Mouse (Mus musculus) midbrain, embryonic 12.5 days (tissue): ENCODE results near the gene Adgra3. TPM values are rescaled to one million over a fixed set of nuclear protein-coding genes. Genes with fewer than 3 reads are reported as not detected.

Experiments used
- ATAC-seq: fragments of 200-750 bp; cut with Nextera tagmentation; 2 replicates; pipeline ENCODE4 v1.8.0; 2017; ENCODE audit warnings: low read depth, moderate TSS enrichment, moderate library complexity; ENCODE audit not compliant: low FRiP score
- H3K27ac ChIP-seq: fragments of 300-500 bp; sonication (generic); replicated peaks from 2 replicates; pipeline ENCODE4 v1.5.1; 2016; ENCODE audit warnings: mild to moderate bottlenecking
- H3K27me3 ChIP-seq: fragments of 300-500 bp; sonication (generic); 2 replicates; pipeline ENCODE4 v1.6.1; 2016; ENCODE audit warnings: mild to moderate bottlenecking
- H3K36me3 ChIP-seq: fragments of 300-500 bp; sonication (generic); 2 replicates; pipeline ENCODE4 v1.6.1; 2016
- H3K4me1 ChIP-seq: fragments of 300-500 bp; sonication (generic); 2 replicates; pipeline ENCODE4 v1.6.1; 2016
- H3K4me2 ChIP-seq: fragments of 300-500 bp; sonication (generic); replicated peaks from 2 replicates; pipeline ENCODE4 v1.6.1; 2016; ENCODE audit warnings: mild to moderate bottlenecking, moderate library complexity
- H3K4me3 ChIP-seq: fragments of 300-500 bp; sonication (generic); 2 replicates; pipeline ENCODE4 v1.5.1; 2016; ENCODE audit warnings: mild to moderate bottlenecking
- H3K9ac ChIP-seq: fragments of 300-500 bp; sonication (generic); replicated peaks from 2 replicates; pipeline ENCODE4 v1.6.1; 2016; ENCODE audit warnings: mild to moderate bottlenecking, moderate library complexity
- H3K9me3 ChIP-seq: fragments of 300-500 bp; sonication (generic); 2 replicates; pipeline ENCODE4 v1.6.1; 2016; ENCODE audit warnings: mild to moderate bottlenecking
- WGBS: fragments of 180-500 bp; shearing (Covaris S2); methylation state at CpG from one replicate; pipeline ENCODE4 v1.1.7; 2016; 5-methylcytosine and 5-hydroxymethylcytosine counted together
- polyA plus RNA-seq: library from polyadenylated mRNA; unstranded; fragments of >200 nt; fragmentation: Nextera tagmentation; extraction: Ambion mirVana; gene quantifications from 2 replicates; pipeline ENCODE4 v1.2.1, GENCODE M21; 2016

The Adgra3 gene
- polyA plus RNA-seq, 1 experiment from 2014 or later: 41.9 TPM

DNA sequence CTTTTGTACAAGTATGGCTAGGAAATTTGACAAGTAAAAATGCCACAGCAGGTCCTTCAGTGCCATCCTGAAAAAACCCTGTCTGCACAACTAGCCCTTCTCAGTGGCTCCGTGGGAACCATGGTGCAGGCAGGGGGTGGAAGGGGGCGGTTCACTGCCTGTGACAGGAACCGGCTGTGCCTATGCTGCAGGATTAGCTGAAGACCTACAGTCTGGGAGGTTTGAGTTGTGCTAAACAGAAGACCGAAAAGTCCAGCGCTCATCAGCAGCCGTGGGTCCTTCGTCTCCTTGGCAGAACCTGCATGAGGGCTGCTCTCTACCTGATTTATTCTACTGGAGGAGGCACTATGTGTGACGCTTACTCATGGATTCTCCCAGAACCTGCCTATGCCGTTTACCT, 59.0 kb downstream of the Adgra3 start:
- H3K27ac ChIP-seq: no peak overlapping the region
- 71% methylated on average over 9 of the region's 9 CpGs for WGBS
- H3K36me3 ChIP-seq: peaks cover 13% of the 10 kb centered on the region

DNA sequence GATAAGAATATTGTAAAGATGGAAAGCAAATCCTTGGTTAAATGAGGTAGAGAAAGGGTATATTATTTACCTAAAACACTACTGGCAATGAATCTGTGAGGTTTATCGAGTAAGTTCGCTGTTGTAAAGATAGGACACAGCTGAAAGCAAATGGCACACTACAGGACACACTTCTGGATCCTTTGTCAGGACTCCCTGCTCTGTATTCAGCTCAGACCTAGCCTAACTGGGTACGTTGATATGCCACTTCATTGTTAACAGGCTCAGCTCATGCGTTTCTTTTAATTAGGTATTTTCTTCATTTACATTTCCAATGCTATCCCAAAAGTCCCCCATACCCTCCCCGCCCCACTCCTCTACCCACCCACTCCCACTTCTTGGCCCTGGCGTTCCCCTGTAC, 61.8 kb downstream of the Adgra3 start:
- Histone ChIP-seq H3K27me3 (no peaks in the 10 kb centered on the region), H3K9me3 (no peaks in the 10 kb centered on the region), H3K4me3 (no peak overlapping the region), H3K27ac (no peak overlapping the region), H3K36me3 (peaks cover 8% of the 10 kb centered on the region), H3K4me2 (no peak overlapping the region), H3K9ac (no peak overlapping the region), H3K4me1 (peaks cover 8% of the 10 kb centered on the region; the same call in 1 of the 2 replicates)
- WGBS: 82% methylated on average over 6 of the region's 6 CpGs
- ATAC-seq: no peak

More for the DNA sequence above, 59.0 kb downstream of the Adgra3 start:
- no peak for ATAC-seq
- Histone ChIP-seq H3K4me2 (no peak overlapping the region), H3K4me1 (peaks cover 8% of the 10 kb centered on the region; the same call in 1 of the 2 replicates), H3K9me3 (no peaks in the 10 kb centered on the region), H3K27me3 (no peaks in the 10 kb centered on the region), H3K9ac (no peak overlapping the region), H3K4me3 (no peak overlapping the region)

DNA sequence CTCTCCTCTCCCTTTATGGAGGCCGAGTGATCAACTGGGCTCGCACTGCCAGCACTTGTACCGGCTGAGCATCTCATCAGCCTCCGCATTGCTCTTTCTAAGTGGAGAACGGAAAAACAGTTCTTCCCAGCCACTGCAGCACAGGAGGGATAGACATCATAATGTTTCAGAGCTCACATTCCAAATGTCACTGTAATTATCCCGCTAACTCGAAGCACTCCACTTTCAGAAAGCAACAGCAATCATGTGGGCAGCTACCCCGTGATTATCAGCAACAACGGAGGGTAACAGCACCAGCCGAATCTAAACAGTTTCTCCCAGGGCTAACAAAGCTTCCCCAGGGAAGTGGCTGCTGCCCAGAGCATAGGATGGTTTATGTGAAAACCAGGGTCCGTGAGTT, 62.3 kb downstream of the Adgra3 start:
- Histone ChIP-seq H3K9ac (no peak overlapping the region), H3K36me3 (peaks cover 8% of the 10 kb centered on the region), H3K4me1 (peaks cover 8% of the 10 kb centered on the region; the same call in 1 of the 2 replicates), H3K9me3 (no peaks in the 10 kb centered on the region), H3K4me3 (no peak overlapping the region), H3K4me2 (no peak overlapping the region), H3K27me3 (no peaks in the 10 kb centered on the region), H3K27ac (no peak overlapping the region)
- WGBS: 78% methylated on average over 11 of the region's 11 CpGs
- ATAC-seq: no peak

DNA sequence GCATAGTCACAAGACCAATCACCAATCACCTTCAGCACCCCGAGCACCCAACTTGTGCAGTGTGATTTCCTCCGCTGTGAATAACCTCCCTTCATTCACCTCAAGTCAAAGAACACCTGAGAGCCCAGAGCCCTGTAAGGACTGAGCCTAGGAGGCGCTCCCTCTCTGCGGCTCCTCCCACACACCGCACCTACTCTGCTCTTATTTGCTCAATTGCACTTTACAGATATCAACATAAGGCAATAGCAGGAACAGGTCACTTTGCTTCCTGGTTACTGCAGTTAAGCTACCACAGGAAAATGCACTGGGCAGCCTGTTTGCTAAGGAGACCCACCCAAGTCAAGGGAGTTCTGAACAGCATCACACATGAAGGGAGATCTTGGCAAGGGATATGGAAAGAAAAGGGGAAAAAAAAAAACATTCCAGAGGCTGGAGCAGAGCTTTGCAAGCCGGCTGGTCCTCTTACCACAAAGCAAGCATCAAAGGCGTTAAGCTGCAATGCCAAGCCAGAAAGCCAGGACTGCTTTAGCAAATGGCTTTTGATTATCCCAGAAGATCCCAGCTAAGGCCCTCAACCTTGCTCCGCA, 68.0 kb downstream of the Adgra3 start:
- Histone ChIP-seq H3K4me1 (peaks cover 7% of the 10 kb centered on the region; the same call in 1 of the 2 replicates), H3K4me2 (no peak overlapping the region), H3K9me3 (no peaks in the 10 kb centered on the region), H3K27me3 (no peaks in the 10 kb centered on the region), H3K36me3 (peaks cover 14% of the 10 kb centered on the region), H3K4me3 (no peak overlapping the region), H3K27ac (no peak overlapping the region), H3K9ac (no peak overlapping the region)
- no peak for ATAC-seq
- 89% methylated on average over 8 of the region's 8 CpGs for WGBS

DNA sequence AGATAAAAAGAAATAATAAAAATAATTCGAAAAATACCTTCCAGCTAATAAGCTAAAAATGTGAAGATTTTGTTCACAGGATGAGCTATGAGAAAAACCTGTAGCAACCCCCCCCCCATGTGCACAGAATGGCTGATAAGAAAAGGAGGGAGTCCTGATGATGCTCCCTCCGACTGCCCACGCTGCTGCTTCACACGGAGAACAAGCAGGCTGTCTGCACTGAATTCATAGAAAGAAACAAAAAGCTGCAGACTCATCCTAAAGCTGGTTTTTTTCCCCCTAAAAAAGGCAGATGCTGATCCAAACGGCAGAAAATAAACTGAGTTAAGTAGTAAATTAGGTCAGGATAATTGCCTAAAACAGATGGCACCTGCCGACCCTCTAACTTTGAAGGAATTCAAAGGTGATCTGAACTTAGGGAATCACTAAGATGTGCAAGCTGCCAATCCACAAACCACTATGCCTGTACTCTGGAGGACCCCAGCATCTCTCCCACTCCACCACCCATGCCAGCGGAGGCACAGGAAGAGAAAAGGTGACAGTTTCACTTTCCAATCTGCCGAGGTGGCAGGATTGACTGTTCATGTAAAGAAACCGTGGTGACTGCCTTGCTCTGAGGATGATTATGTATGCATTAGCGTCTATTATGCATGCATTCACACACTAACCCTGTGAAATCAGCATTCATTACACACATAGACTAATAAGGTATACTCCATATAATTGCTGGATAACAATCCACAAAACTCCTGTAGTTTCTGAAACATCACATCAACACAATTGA, 70.6 kb downstream of the Adgra3 start:
- Histone ChIP-seq H3K9me3 (no peaks in the 10 kb centered on the region), H3K4me2 (no peak overlapping the region), H3K27me3 (no peaks in the 10 kb centered on the region), H3K36me3 (peaks cover 28% of the 10 kb centered on the region), H3K9ac (no peak overlapping the region), H3K27ac (no peak overlapping the region), H3K4me3 (no peak overlapping the region), H3K4me1 (peaks cover 7% of the 10 kb centered on the region; the same call in 1 of the 2 replicates)
- peak; percentile 42; the same call in 1 of the 2 replicates for ATAC-seq
- WGBS: 74% methylated on average over 10 of the region's 10 CpGs

DNA sequence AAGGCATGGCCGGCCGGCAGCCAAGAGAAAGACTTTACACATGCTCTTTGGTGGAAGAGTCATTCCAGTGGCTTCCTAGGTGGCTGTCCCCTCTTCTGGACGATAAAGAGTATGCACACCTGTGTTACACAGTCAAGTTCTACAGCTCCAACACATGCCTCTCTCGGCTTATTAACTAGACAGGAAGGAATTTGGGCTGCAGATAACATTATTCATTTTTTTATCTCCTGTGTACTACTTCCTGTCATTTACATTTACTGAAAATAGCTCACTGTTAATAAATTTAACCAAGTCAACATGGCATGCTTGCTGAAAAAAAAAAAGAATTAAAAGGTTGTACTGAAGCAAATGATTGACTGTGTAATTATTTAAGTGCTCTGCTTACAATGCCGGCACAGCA, 78.1 kb downstream of the Adgra3 start:
- Histone ChIP-seq H3K9me3 (no peaks in the 10 kb centered on the region), H3K4me3 (no peak overlapping the region), H3K9ac (no peak overlapping the region), H3K4me1 (no peaks in the 10 kb centered on the region; the same call in 1 of the 2 replicates), H3K4me2 (no peak overlapping the region), H3K27me3 (no peaks in the 10 kb centered on the region), H3K36me3 (peaks cover 26% of the 10 kb centered on the region), H3K27ac (no peak overlapping the region)
- 81% methylated on average over 5 of the region's 5 CpGs for WGBS
- ATAC-seq: no peak

DNA sequence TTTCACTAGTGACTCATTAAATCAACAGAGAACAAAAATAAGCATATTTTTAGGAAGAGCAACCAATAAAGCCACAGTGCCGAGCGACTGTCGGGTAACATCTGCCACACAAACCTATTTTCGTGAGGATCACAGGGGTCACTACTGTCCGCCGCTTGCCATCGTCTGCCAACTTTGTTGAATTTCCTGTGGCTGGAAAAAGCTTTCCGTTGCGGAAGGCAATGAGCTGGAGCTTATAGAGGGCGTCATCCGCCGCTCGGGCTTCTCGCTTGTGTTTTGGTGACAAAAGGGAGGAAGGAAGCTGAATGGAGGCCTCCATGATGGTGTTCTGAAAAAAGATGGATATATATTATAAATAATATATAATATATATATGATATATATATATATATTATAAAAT, 79.6 kb downstream of the Adgra3 start:
- Histone ChIP-seq H3K27ac (no peak overlapping the region), H3K4me1 (no peaks in the 10 kb centered on the region; the same call in 1 of the 2 replicates), H3K4me3 (no peak overlapping the region), H3K9me3 (no peaks in the 10 kb centered on the region), H3K9ac (no peak overlapping the region), H3K36me3 (peaks cover 32% of the 10 kb centered on the region), H3K4me2 (no peak overlapping the region), H3K27me3 (no peaks in the 10 kb centered on the region)
- WGBS: 88% methylated on average over 14 of the region's 14 CpGs
- no peak for ATAC-seq

DNA sequence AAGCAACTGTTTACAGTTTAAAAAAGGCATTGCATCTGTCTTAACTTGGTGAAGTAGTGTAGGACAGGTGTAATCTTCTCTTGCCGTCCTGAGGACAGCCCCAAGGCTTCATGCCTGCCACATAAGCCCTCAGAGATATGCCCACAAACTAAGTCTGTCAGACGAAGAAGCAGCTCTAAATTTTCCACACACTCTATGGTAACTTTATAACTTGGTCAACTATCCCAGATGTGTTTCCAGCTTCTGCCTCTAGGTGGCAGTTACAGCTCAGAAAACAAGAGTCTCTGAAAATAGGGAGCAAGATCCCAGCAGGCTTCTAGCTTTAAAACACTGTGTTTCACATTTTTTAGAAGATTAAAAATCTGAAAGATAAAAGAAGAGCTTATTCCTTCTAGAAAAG, 82.8 kb downstream of the Adgra3 start:
- Histone ChIP-seq H3K9me3 (no peaks in the 10 kb centered on the region), H3K27ac (no peak overlapping the region), H3K4me3 (no peak overlapping the region), H3K9ac (no peak overlapping the region), H3K4me1 (no peaks in the 10 kb centered on the region; the same call in 1 of the 2 replicates), H3K4me2 (no peak overlapping the region), H3K36me3 (peaks cover 34% of the 10 kb centered on the region; the same call in 1 of the 2 replicates), H3K27me3 (no peaks in the 10 kb centered on the region)
- WGBS: 56% methylated on average over 2 of the region's 2 CpGs
- ATAC-seq: peak; percentile 66

DNA sequence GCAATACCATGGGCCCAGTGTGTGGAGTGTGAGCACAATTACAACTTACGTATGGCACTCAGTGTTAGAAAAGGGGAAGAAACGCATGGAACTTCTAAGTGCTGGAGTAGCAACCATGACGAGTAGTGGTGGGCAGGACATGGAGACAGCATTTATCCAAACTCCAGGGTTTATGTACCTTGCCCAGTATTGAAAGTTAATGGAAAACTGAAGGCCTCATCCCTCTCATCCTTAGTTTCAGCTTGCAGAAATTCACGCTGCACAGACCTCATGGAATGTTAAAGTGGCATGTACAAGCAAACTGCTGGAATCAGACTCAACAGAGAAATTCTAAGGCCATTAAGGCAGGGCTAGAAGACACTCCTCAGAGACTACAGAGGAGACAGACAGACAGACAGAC, 84.6 kb downstream of the Adgra3 start:
- H3K36me3 ChIP-seq: peaks cover 44% of the 10 kb centered on the region; the same call in 1 of the 2 replicates
- H3K27me3 ChIP-seq: no peaks in the 10 kb centered on the region
- no peak overlapping the region for H3K4me3 ChIP-seq
- no peak for ATAC-seq
- H3K9ac ChIP-seq: no peak overlapping the region
- H3K4me2 ChIP-seq: no peak overlapping the region
- no peaks in the 10 kb centered on the region for H3K9me3 ChIP-seq
- WGBS: 93% methylated on average over 4 of the region's 4 CpGs
- H3K27ac ChIP-seq: no peak overlapping the region
- no peaks in the 10 kb centered on the region; the same call in 1 of the 2 replicates for H3K4me1 ChIP-seq

DNA sequence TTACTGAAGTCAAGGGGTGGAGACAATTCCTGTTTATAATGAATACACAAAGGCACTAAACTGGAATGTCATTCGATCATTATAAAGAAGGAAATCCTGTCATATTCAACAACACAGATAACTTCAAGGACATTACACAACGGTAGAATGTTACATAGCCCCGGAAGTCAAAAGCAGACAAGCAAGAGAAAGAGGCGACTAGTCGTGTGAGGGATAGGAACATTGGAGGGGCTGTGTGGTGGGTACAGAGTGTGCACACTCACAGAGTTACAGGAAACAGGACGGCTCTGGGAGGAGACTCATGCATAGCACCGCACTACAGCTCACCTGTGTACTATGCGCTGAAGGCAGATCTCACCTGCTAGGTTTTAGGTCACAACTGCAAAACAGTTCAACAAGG, 89.1 kb downstream of the Adgra3 start:
- Histone ChIP-seq H3K9me3 (no peaks in the 10 kb centered on the region), H3K4me3 (no peak overlapping the region), H3K4me2 (no peak overlapping the region), H3K4me1 (no peaks in the 10 kb centered on the region), H3K36me3 (peaks cover 45% of the 10 kb centered on the region), H3K27me3 (no peaks in the 10 kb centered on the region), H3K27ac (no peak overlapping the region), H3K9ac (no peak overlapping the region)
- ATAC-seq: no peak
- WGBS: 94% methylated on average over 8 of the region's 8 CpGs

DNA sequence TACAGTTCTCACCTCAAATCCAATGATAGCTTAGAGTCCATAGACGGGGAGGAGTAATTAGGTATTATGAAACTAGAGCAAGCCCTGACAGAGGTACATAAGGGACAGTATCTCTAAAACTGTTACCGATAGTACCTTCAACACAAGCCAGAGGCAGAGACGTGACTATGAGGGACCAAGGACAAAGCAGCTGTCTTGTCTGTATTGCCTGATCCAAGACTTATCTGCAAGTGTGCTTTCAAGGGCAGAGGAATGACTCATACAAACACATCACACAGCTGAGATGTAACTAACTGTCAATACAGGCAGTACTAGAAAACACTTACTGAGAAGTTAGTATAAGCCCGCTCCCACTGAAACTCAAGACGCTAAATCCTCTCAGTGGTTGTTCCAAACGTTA, 91.1 kb downstream of the Adgra3 start:
- peaks cover 51% of the 10 kb centered on the region for H3K36me3 ChIP-seq
- no peak overlapping the region for H3K27ac ChIP-seq
- no peaks in the 10 kb centered on the region for H3K9me3 ChIP-seq
- H3K4me3 ChIP-seq: no peak overlapping the region
- 91% methylated on average over 6 of the region's 6 CpGs for WGBS
- no peak overlapping the region for H3K9ac ChIP-seq
- H3K27me3 ChIP-seq: no peaks in the 10 kb centered on the region
- no peak overlapping the region for H3K4me2 ChIP-seq
- H3K4me1 ChIP-seq: no peaks in the 10 kb centered on the region
- no peak for ATAC-seq

DNA sequence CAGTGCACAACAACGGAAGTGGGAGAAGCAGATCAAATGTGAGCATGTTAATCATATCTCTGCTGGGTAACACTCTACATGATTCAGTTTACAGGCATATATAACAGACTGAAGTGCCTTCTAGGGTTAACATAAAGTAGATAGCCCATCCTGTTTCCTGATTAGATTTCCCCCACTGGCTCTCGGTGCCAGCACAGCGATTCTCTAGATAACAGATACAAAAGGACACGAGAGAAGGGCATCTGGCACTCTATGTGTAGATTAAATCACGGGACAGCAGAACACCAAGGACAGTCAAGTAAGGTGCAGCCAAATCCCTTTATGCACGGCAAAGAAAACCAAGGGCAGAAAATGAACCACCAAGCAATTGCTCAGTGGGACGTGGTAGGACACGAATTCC, 93.0 kb downstream of the Adgra3 start:
- no peak for ATAC-seq
- no peaks in the 10 kb centered on the region for H3K4me1 ChIP-seq
- no peak overlapping the region for H3K4me2 ChIP-seq
- H3K4me3 ChIP-seq: no peak overlapping the region
- no peak overlapping the region for H3K9ac ChIP-seq
- H3K36me3 ChIP-seq: peaks cover 62% of the 10 kb centered on the region
- H3K9me3 ChIP-seq: no peaks in the 10 kb centered on the region
- H3K27me3 ChIP-seq: no peaks in the 10 kb centered on the region
- WGBS: 86% methylated on average over 8 of the region's 8 CpGs
- no peak overlapping the region for H3K27ac ChIP-seq
